Mouse (Mus musculus): ENCODE data around the gene Ptpn9. TPM values are rescaled to one million over a fixed set of nuclear protein-coding genes. Genes with fewer than 3 reads are reported as not detected.
"Not testable (repeated sequence)": the region's sequence is repeated elsewhere in the genome, so short reads cannot be mapped to it uniquely, and the experiment has no call there.

Gene Ptpn9
- 25.4 and 30.1 TPM in 2 replicates for polyA plus RNA-seq (2015; fragmentation: Nextera tagmentation; extraction: Ambion mirVana)

DNA sequence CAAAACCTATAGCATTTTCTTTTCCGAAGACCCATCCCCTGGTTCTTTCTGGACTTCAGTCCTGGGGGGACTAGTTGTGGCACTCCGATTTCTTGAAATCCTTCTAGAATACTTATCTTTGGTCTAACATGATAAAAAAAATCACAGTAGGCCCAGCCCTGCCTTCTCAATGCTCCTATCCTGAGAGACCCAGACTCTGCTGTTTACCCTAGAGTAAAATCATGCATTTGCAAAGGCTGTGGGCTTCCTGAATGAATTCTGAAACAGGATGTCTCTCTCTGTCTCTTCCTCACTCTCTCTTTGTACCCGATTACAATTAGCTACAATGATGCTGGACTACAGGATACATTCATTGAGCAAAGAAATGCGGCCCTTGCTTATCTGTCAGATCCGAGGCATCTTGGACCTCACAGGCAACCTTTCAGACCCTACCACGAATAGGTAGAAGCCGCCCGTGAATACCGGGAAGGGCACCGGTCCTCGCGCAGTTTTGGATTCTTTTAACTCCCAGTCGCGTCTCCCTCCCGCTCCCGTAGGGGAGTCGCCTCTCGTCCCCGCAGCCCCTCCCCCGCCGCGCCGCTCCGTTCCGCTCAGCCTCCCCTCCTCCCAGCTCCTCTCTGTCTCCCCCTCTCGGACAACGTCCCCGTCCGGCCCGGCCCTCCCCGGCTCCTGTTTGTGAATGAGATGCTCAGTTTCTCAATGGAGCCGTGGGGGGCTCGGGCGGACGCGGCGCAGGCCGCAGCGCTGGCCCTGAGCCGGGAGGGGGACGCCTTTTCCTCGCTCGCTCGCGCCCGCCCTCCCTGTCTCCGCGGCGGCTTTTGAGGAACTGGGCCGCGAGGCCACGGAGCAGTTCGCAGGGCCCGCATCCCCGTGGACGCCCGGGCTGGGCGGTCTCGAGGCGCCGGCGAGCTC lies at the start of gene Ptpn9:
TSS of gene Ptpn9 (plus strand) at position 638 of the 912 bp plus-strand sequence.
- ATAC-seq (ENCODE audit: low FRiP score, low read depth), result peak; percentile 96
- Histone ChIP-seq H3K27ac (replicated peaks) (peak within 1 kb of the TSS; percentile 91), H3K9ac (peak within 1 kb of the TSS; percentile 95), H3K36me3 (no peaks in the 10 kb centered on the region), H3K9me3 (no peaks in the 10 kb centered on the region), H3K4me3 (peak within 1 kb of the TSS; percentile 85), H3K27me3 (no peaks in the 10 kb centered on the region), H3K4me2 (peak within 1 kb of the TSS; percentile 84), H3K4me1 (replicated peaks) (peaks cover 30% of the 10 kb centered on the region)
- WGBS, result 2% methylated on average over 62 of the region's 62 CpGs

GRCm38 (mm10) chr9:56947481-56947880 lies 47.2 kb upstream of the Ptpn9 start:
- H3K4me3 ChIP-seq, result not testable (repeated sequence)

DNA sequence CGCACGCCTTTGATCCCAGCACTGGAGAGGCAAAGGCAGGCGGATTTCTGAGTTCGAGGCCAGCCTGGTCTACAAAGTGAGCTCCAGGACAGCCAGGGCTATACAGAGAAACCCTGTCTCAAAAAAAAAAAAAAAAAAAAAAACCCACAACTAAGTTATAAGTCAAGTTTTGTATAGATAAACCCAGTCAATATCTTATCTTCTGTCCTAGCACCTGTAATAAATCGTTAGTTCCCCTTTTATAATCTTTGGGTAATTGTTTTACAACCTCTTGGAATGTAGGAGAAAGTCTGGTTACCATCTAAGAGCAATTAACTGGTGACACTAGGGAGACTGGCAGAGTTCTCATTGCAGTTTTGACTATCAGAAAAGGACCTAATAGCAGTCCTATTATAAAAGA lies 46.0 kb upstream of the Ptpn9 start:
- H3K9me3 ChIP-seq; H3K9ac ChIP-seq; ATAC-seq (ENCODE audit: low FRiP score, low read depth); H3K4me2 ChIP-seq; H3K27me3 ChIP-seq; H3K36me3 ChIP-seq; H3K27ac ChIP-seq (replicated peaks); H3K4me3 ChIP-seq: not testable (repeated sequence)
- 92% methylated on average over 5 of the region's 5 CpGs for WGBS
- H3K4me1 ChIP-seq (replicated peaks), result peaks cover 12% of the 10 kb centered on the region

More at GRCm38 (mm10) chr9:56947481-56947880, 47.2 kb upstream of the Ptpn9 start:
- H3K9ac ChIP-seq; H3K27ac ChIP-seq (replicated peaks); H3K27me3 ChIP-seq; H3K4me2 ChIP-seq; H3K9me3 ChIP-seq; ATAC-seq (ENCODE audit: low FRiP score, low read depth); H3K36me3 ChIP-seq: not testable (repeated sequence)
- WGBS, result 30% methylated on average over 3 of the region's 3 CpGs
- peaks cover 12% of the 10 kb centered on the region for H3K4me1 ChIP-seq (replicated peaks)

DNA sequence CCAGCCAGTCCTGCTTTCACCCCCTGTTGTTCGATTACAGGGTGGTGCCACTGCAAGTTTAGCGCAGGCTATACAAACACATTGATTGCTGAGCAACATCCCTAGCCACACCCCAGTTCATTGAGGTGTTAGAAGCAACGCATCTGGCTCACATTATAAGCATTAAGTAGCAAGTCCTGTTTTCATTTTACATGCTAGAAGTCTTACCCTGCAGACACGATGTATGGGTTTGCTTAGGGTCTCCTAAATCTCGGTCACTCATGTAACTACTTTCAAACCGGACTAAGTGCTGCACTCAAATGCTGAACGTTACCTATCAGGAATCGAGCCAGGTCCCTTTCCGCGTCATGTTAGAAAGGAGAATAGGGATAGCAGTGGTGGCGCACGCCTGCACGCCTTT lies 45.0 kb upstream of the Ptpn9 start:
- H3K9ac ChIP-seq, result peak overlapping the region; percentile 36; the same call in 1 of the 2 replicates
- H3K4me2 ChIP-seq, result peak overlapping the region; percentile 78
- ATAC-seq (ENCODE audit: low FRiP score, low read depth), result no peak
- WGBS, result 30% methylated on average over 13 of the region's 13 CpGs
- H3K9me3 ChIP-seq, result no peaks in the 10 kb centered on the region
- peak overlapping the region; percentile 76 for H3K4me3 ChIP-seq
- no peaks in the 10 kb centered on the region for H3K36me3 ChIP-seq
- no peaks in the 10 kb centered on the region for H3K27me3 ChIP-seq
- peaks cover 12% of the 10 kb centered on the region for H3K4me1 ChIP-seq (replicated peaks)
- H3K27ac ChIP-seq (replicated peaks), result no peak overlapping the region

DNA sequence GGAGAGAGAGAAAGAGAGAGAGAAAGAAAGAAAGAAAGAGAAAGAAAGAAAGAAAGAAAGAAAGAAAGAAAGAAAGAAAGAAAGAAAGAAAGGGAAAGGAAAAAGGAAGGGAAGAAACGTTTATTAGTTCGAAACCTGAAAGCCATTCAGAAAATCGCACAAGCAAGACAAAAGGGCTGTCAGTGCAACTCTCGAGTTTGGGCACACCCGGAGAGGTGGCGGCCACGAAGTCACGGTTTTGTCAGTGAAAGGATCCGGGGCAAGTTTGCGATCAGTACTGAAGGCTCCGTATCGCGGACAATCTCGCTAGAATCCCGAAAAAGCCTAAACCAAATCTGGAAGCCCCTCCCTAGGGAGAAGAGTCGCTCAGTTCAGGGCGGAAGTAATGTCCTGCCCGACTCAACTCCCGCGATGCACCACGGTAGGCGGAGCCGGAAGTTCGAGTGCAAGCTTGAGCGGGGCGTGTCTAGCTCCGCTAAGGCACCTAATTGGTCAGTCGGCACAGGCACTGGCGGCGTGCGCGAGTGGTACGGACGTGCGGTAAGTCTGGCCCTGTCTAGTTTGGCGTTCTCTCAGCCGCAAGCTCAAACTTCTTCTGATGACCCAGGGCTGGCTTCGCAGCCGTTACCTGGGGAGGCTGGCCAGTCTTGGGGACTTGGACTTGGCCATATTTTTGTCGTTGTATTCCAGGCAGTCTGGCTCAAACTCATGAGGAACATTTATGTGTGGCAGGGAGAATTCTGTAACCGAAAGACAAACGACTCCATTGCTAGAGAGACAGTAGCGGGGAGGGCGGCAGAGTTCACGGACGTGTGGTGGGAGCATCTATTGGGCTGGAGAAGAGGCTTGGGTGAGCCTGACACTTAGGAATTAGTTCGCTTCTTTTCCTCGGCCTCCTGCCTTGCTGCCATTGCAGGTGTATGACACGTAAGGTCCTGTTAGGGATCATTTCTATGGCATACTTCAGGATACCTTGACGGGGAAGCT lies 44.0 kb upstream of the Ptpn9 start, which contains the start of gene Snupn:
TSS of gene Snupn (plus strand) at position 465 of the 987 bp plus-strand sequence.
- under 1% methylated on average over 50 of the region's 50 CpGs for WGBS
- Histone ChIP-seq H3K27ac (replicated peaks) (peak within 1 kb of the TSS; percentile 88), H3K4me1 (replicated peaks) (peaks cover 12% of the 10 kb centered on the region), H3K9ac (peak within 1 kb of the TSS; percentile 82), H3K4me2 (peak within 1 kb of the TSS; percentile 78), H3K9me3 (no peaks in the 10 kb centered on the region), H3K27me3 (no peaks in the 10 kb centered on the region), H3K36me3 (no peaks in the 10 kb centered on the region), H3K4me3 (peak within 1 kb of the TSS; percentile 76)
- ATAC-seq (ENCODE audit: low FRiP score, low read depth), result peak; percentile 100

- H3K4me3 ChIP-seq, result no peak overlapping the region
- peaks cover 12% of the 10 kb centered on the region for H3K4me1 ChIP-seq (replicated peaks)
- ATAC-seq (ENCODE audit: low FRiP score, low read depth), result no peak
- 97% methylated on average over 1 of the region's 1 CpGs for WGBS
- no peak overlapping the region for H3K9ac ChIP-seq
- no peak overlapping the region for H3K27ac ChIP-seq (replicated peaks)
- no peaks in the 10 kb centered on the region for H3K9me3 ChIP-seq
- no peak overlapping the region for H3K4me2 ChIP-seq
- peaks cover 5% of the 10 kb centered on the region; the same call in 1 of the 2 replicates for H3K36me3 ChIP-seq
- no peaks in the 10 kb centered on the region for H3K27me3 ChIP-seq
Observed at GRCm38 (mm10) chr9:56953562-56953961, 41.2 kb upstream of the Ptpn9 start.

- no peak overlapping the region for H3K27ac ChIP-seq (replicated peaks)
- no peaks in the 10 kb centered on the region for H3K9me3 ChIP-seq
- H3K27me3 ChIP-seq, result no peaks in the 10 kb centered on the region
- H3K4me2 ChIP-seq, result no peak overlapping the region
- peaks cover 24% of the 10 kb centered on the region for H3K36me3 ChIP-seq
- H3K4me3 ChIP-seq, result no peak overlapping the region
- no peaks in the 10 kb centered on the region for H3K4me1 ChIP-seq (replicated peaks)
- no peak overlapping the region for H3K9ac ChIP-seq
- ATAC-seq (ENCODE audit: low FRiP score, low read depth), result no peak
- 85% methylated on average over 7 of the region's 7 CpGs for WGBS
Observed at GRCm38 (mm10) chr9:56956966-56957675, 37.6 kb upstream of the Ptpn9 start.

DNA sequence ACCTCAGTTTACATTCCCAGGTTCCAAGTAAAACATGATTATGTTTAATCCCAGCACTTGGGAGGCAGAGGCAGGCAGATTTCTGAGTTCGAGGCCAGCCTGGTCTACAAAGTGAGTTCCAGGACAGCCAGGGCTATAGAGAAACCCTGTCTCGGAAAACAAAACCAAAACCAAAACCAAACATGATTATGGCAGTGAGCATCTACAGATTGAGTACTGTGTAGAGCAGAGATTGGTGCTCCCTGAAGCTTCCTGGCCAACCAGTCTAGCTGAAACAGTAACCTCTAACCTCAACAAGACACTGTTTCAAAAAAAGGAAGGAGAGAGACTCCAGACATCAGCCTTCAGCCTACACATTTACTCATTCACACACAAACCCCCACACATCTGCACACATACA lies 36.0 kb upstream of the Ptpn9 start:
- Histone ChIP-seq H3K4me1 (replicated peaks) (no peaks in the 10 kb centered on the region), H3K4me2 (no peak overlapping the region), H3K27me3 (no peaks in the 10 kb centered on the region), H3K36me3 (peaks cover 36% of the 10 kb centered on the region), H3K27ac (replicated peaks) (no peak overlapping the region), H3K4me3 (no peak overlapping the region), H3K9ac (no peak overlapping the region), H3K9me3 (no peaks in the 10 kb centered on the region)
- 95% methylated on average over 2 of the region's 2 CpGs for WGBS
- no peak for ATAC-seq (ENCODE audit: low FRiP score, low read depth)

DNA sequence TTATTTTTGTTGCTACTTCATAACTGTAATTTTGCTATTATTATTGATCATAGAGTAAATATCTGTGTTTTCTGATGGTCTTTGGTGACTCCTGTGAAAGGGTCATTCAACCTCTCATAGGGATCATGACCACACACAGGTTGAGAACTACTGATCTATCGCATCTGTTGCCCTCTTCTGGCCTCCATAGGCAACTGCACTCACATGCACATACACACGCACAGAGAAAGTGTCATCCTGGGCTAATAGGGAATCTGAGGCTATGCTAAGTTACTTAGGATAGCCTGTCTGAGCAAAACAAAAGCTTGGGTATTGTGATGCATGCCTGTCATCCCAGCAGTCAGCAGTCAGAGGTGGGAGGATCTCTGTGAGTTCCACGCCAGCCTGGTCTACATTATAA lies 33.1 kb upstream of the Ptpn9 start:
- H3K27me3 ChIP-seq, result no peaks in the 10 kb centered on the region
- H3K36me3 ChIP-seq, result peaks cover 47% of the 10 kb centered on the region
- 93% methylated on average over 3 of the region's 3 CpGs for WGBS
- H3K9me3 ChIP-seq, result no peaks in the 10 kb centered on the region
- H3K9ac ChIP-seq, result no peak overlapping the region
- ATAC-seq (ENCODE audit: low FRiP score, low read depth), result no peak
- no peak overlapping the region for H3K4me2 ChIP-seq
- H3K4me1 ChIP-seq (replicated peaks), result no peaks in the 10 kb centered on the region
- no peak overlapping the region for H3K4me3 ChIP-seq
- no peak overlapping the region for H3K27ac ChIP-seq (replicated peaks)

DNA sequence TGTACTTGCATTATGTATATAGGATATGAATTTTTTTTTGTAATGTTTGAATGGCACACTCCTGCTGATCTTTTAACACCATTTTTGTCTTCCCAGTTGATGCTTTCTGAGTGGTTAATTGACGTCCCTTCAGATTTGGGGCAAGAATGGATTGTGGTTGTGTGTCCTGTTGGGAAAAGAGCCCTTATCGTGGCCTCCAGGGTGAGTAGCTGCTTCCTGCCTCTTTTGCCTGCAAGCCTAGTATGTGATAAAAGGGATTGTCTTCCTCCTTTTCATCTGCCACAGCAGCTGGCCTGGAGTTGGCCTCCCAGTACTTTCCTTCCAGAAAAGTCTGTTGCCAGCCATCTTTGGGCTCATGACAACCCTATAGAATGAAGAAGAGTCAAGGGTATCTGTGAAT lies 24.6 kb upstream of the Ptpn9 start:
- Histone ChIP-seq H3K27me3 (no peaks in the 10 kb centered on the region), H3K4me2 (no peak overlapping the region), H3K4me3 (no peak overlapping the region), H3K4me1 (replicated peaks) (no peaks in the 10 kb centered on the region), H3K36me3 (peaks cover 17% of the 10 kb centered on the region), H3K9me3 (no peaks in the 10 kb centered on the region), H3K27ac (replicated peaks) (no peak overlapping the region), H3K9ac (no peak overlapping the region)
- 84% methylated on average over 2 of the region's 2 CpGs for WGBS
- no peak for ATAC-seq (ENCODE audit: low FRiP score, low read depth)

GRCm38 (mm10) chr9:56973960-56974524 lies 20.7 kb upstream of the Ptpn9 start:
- Histone ChIP-seq H3K4me1 (replicated peaks) (no peaks in the 10 kb centered on the region), H3K36me3 (peaks cover 20% of the 10 kb centered on the region), H3K4me3 (no peak overlapping the region), H3K9me3 (no peaks in the 10 kb centered on the region), H3K9ac (no peak overlapping the region), H3K27me3 (no peaks in the 10 kb centered on the region), H3K27ac (replicated peaks) (no peak overlapping the region), H3K4me2 (no peak overlapping the region)
- 92% methylated on average over 8 of the region's 8 CpGs for WGBS
- ATAC-seq (ENCODE audit: low FRiP score, low read depth), result no peak
